In the genomic region with DNA sequence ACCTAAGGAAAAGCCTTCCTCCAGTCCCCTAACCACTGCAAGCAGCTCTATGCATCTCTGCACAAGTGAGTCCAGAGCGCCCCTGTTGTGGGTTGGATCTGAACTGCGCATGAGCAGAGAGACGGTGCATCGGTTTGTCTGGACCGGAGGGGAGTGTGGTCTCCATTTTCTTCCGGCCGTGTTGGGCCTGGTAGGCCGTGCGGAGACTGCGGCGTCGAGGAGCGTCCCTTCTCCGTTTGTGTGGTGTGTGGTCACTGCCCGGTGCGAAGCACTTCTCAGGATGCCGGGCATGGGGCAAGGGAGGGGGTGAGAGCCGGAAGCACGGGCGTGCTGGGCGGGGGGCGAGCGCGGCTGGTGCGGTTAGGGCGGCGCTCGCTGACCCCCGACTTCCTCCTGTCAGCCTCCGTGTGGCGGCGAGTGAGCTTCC, we compare ENCODE assay signal across 8 mouse cellular contexts. TPM values are rescaled to one million over a fixed set of nuclear protein-coding genes. Genes with fewer than 3 reads are reported as not detected.
A peak's percentile ranks its signal among the peaks of the same experiment; 100 is the strongest.
DNase-seq lines count a peak whose midpoint lies in the region; ATAC-seq and TF ChIP-seq lines count a peak whose summit lies in the region.
"Not testable (repeated sequence)": the region's sequence is repeated elsewhere in the genome, so short reads cannot be mapped to it uniquely, and the experiment has no call there.

TSS of gene Rbm12b1 (plus strand) at position 124 of the 427 bp plus-strand sequence.

- DNase-seq in CD4-positive, CD25-positive, alpha-beta regulatory T cell, adult 2 months (ENCODE audit: low read depth, low spot score), result peak; percentile 89
- peak; percentile 57 for DNase-seq in fibroblast of lung, adult 2 months (ENCODE audit: low read depth)
- peak; percentile 91 for DNase-seq in kidney, postnatal 0 days (ENCODE audit: low spot score)
- DNase-seq in liver, adult 2 months (ENCODE audit: extremely low read depth, low read depth, low spot score), result peak; percentile 81
- peak; percentile 75 to 79 for DNase-seq in spleen, postnatal 36 days (ENCODE audit: low spot score in 2 of 2)

- peak within 1 kb of the TSS; percentile 64 for H3K4me2 ChIP-seq in heart, embryonic 13.5 days
- H3K4me2 ChIP-seq in kidney, postnatal 0 days (ENCODE audit: low read length), result peak within 1 kb of the TSS; percentile 47

- peak; percentile 81 for ATAC-seq in heart, embryonic 13.5 days (ENCODE audit: extremely low read depth, insufficient number of reproducible peaks, low FRiP score, low TSS enrichment)
- peak; percentile 96 for ATAC-seq in kidney, postnatal 0 days (replicated peaks; ENCODE audit: low FRiP score, low read depth)
- peak; percentile 96 for ATAC-seq in monocyte, adult 5-6 weeks (replicated peaks; ENCODE audit: insufficient number of reproducible peaks, low FRiP score, low TSS enrichment, poor library complexity, severe bottlenecking)

- H3K27me3 ChIP-seq in heart, embryonic 13.5 days (replicated peaks); kidney, postnatal 0 days (ENCODE audit: insufficient read depth, low read length); liver, adult 2 months (ENCODE audit: control insufficient read depth, insufficient read depth, low read length): not testable (repeated sequence)

- H3K4me1 ChIP-seq in brown adipose tissue, adult 24 weeks (ENCODE audit: control insufficient read depth, insufficient read depth, insufficient read length, low read length); heart, embryonic 13.5 days; kidney, postnatal 0 days (replicated peaks; ENCODE audit: insufficient read depth, low read length); liver, adult 2 months (ENCODE audit: control insufficient read depth, insufficient read depth, low read length): not testable (repeated sequence)

- H3K27ac ChIP-seq in brown adipose tissue, adult 24 weeks (replicated peaks; ENCODE audit: low read depth, low read length), result peak within 1 kb of the TSS; percentile 24; the same call in 1 of the 2 replicates
- H3K27ac ChIP-seq in heart, embryonic 13.5 days (replicated peaks), result peak within 1 kb of the TSS; percentile 67
- H3K27ac ChIP-seq in kidney, postnatal 0 days, result not testable (repeated sequence)
- peak within 1 kb of the TSS; percentile 29; the same call in 1 of the 2 replicates for H3K27ac ChIP-seq in liver, adult 2 months (replicated peaks; ENCODE audit: insufficient read depth, low read depth, low read length)

- H3K4me3 ChIP-seq in brown adipose tissue, adult 24 weeks (ENCODE audit: insufficient read depth, low read depth, low read length), result peak within 1 kb of the TSS; percentile 72
- peak within 1 kb of the TSS; percentile 57 for H3K4me3 ChIP-seq in heart, embryonic 13.5 days
- peak within 1 kb of the TSS; percentile 28 for H3K4me3 ChIP-seq in kidney, postnatal 0 days (replicated peaks; ENCODE audit: low read depth, low read length)
- H3K4me3 ChIP-seq in liver, adult 2 months (ENCODE audit: insufficient read depth, low read depth, low read length), result peak within 1 kb of the TSS; percentile 72

- H3K9me3 ChIP-seq in heart, embryonic 13.5 days; kidney, postnatal 0 days (replicated peaks; ENCODE audit: low read length): not testable (repeated sequence)

- not testable (repeated sequence) for H3K36me3 ChIP-seq in heart, embryonic 13.5 days; kidney, postnatal 0 days (ENCODE audit: insufficient read depth, low read length); liver, adult 2 months (ENCODE audit: control insufficient read depth, insufficient read depth, low read length)

- H3K9ac ChIP-seq in heart, embryonic 13.5 days, result peak within 1 kb of the TSS; percentile 78
- H3K9ac ChIP-seq in kidney, postnatal 0 days (ENCODE audit: low read depth, low read length), result 0 out of 2 replicates have a peak within 1 kb of the TSS, but pooled peaks have one; percentile 23
- H3K9ac ChIP-seq in liver, adult 2 months (ENCODE audit: low read depth, low read length), result peak within 1 kb of the TSS; percentile 75

- not testable (repeated sequence) for TF ChIP-seq CTCF in kidney, postnatal 0 days (IDR thresholded peaks at IDR 0.05; ENCODE audit: low read depth); liver, adult 2 months (IDR thresholded peaks at IDR 0.05; ENCODE audit: low read depth, low read length)

- not testable (repeated sequence) for H3K79me2 ChIP-seq in liver, adult 2 months (ENCODE audit: control insufficient read depth, insufficient read depth, low read length)

- TF ChIP-seq POLR2A in liver, adult 2 months (IDR thresholded peaks at IDR 0.05; ENCODE audit: extremely low read depth, insufficient read depth, low read length), result 0 out of 2 replicates have a peak, but pooled peaks have one; percentile 43

- 3% methylated on average over 19 of the region's 32 CpGs for WGBS in heart, embryonic 13.5 days
- WGBS in kidney, postnatal 0 days, result 4% methylated on average over 17 of the region's 32 CpGs
- 3% methylated on average over 21 of the region's 32 CpGs for WGBS in liver, adult 2 months

RNA-seq across cellular contexts. Expression of gene Rbm12b1, which starts in this region (rescaled TPM):
- polyA plus RNA-seq in brown adipose tissue, adult 24 weeks (2012; ENCODE audit: insufficient read depth, insufficient read length, missing spikeins), result 1.7 and 2.3 TPM in 2 replicates
- polyA plus RNA-seq in heart, embryonic 13.5 days (2015; fragmentation: Nextera tagmentation; extraction: Ambion mirVana), result 4.3 and 4.6 TPM in 2 replicates
- polyA plus RNA-seq in kidney, postnatal 0 days (2015; fragmentation: Nextera tagmentation; extraction: Ambion mirVana), result 3.1 and 3.6 TPM in 2 replicates
- 10.0 and 10.4 TPM in 2 replicates for total RNA-seq in liver, adult 2 months (2014; rRNA removed)
- polyA plus RNA-seq in liver, adult 2 months (2012; rRNA removed), result 2.4 and 2.6 TPM in 2 replicates
- 15.8 to 30.7 TPM (median 21.2 TPM) in 3 replicates for total RNA-seq in monocyte, adult 5-6 weeks (2017)

Comparison
In these comparisons a context has a peak if more than half of its experiments do, and no peak if none do; other contexts are left out.
1. H3K9ac ChIP-seq: peak in every context shown above with its lines; median percentile 78 in heart, embryonic 13.5 days; 75 in liver, adult 2 months; 23 in kidney, postnatal 0 days.